Mouse (Mus musculus) CH12.LX (cell line): ENCODE data around the gene Ppfia3.

Experiments
- UBTF ChIP-seq: IDR thresholded peaks from 2 replicates; pipeline ENCODE4 v1.6.1; 2012; ENCODE audit warnings: low read depth, mild to moderate bottlenecking, inconsistent platforms, low read length, improper control_type of control experiment, moderate library complexity
- USF2 ChIP-seq: conservative IDR thresholded peaks from 2 replicates; pipeline ENCODE4 v1.6.1; 2011; ENCODE audit warnings: low read depth, low read length, improper control_type of control experiment

- no peak for TF ChIP-seq USF2
- TF ChIP-seq UBTF: no peak
Observed at GRCm38 (mm10) chr7:45316536-45316935, 50.3 kb downstream of the Ppfia3 start.
